Mouse (Mus musculus) erythroblast, embryonic 14.5 days (primary cell): ENCODE measurements around the gene Gm19935.

Experiments
- GATA1 ChIP-seq: IDR thresholded peaks from 2 replicates; pipeline ENCODE4 v1.6.1; 2012; ENCODE audit warnings: low read length, inconsistent platforms, mixed read lengths
- TAL1 ChIP-seq: IDR thresholded peaks from 3 replicates; pipeline ENCODE4 v1.6.1; 2012; ENCODE audit warnings: low read length, inconsistent platforms, mixed read lengths

- TF ChIP-seq TAL1 (no peak), GATA1 (no peak)
These were observed 44.2 kb upstream of the Gm19935 start for GRCm38 (mm10) chr8:90861266-90861944.
